9 mouse cellular contexts compared by ENCODE assay signal in the genomic region with DNA sequence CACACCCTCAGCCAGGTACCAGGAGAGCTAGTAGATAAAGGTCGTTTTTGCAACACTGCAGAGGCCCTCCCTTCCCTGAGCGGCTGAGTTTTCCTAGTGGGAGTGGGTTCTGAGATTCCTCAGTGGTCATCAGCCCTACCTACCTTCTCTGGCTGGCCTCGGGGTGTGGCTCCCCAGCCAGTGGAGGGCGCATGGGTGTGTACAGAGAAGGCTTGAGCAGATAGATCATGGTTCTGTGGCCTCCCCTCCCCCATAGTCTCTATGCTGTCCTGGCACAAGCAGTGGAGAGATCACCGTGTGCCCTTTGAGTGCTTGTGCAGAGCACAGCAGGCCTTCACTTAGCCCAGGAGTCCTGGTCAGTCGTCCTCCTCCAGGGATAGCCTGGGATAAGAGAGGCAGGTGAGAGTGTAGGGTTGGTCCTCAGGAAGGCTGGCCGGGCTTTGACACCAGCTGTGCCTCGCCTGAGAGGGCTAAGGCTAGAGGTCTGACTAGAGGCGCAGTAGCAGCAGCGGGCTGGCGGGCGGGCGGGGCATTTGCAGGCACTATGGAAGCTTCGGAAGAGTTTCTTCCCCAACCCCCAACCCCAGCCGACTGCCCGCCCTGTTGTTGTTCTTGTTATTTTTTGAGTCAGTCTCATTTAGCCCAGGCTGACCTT. TPM values are rescaled to one million over a fixed set of nuclear protein-coding genes. Genes with fewer than 3 reads are reported as not detected.
DNase-seq lines count a peak whose midpoint lies in the region; ATAC-seq lines count a peak whose summit lies in the region.
"Had no signal": no experiment of that assay in that cellular context is flagged by ENCODE, and none has a peak within 500 bp of the region (broad histone marks: within the 10 kb centered on the region; RNA-seq: fewer than 3 reads in every experiment).

No protein-coding gene starts in this region.

- ATAC-seq in heart, embryonic 12.5 days (ENCODE audit: insufficient number of reproducible peaks, low FRiP score) = no peak
- ATAC-seq in liver, embryonic 16.5 days (ENCODE audit: low read depth) = peak; percentile 25
- no peak for ATAC-seq in forebrain, embryonic 11.5 days (replicated peaks; ENCODE audit: low FRiP score)

- no peaks in the 10 kb centered on the region for H3K9me3 ChIP-seq in heart, embryonic 12.5 days (replicated peaks)
- no peaks in the 10 kb centered on the region for H3K9me3 ChIP-seq in liver, embryonic 16.5 days (replicated peaks; ENCODE audit: control insufficient read depth, low read length)
- H3K9me3 ChIP-seq in forebrain, embryonic 11.5 days (ENCODE audit: control insufficient read depth, low read length) = no peaks in the 10 kb centered on the region

- H3K27ac ChIP-seq in heart, embryonic 12.5 days (ENCODE audit: poor library complexity, severe bottlenecking) = 0 out of 2 replicates have a peak overlapping the region, but pooled peaks have one; percentile 12
- H3K27ac ChIP-seq in liver, embryonic 16.5 days (ENCODE audit: low read length) = no peak overlapping the region
- H3K27ac ChIP-seq in forebrain, embryonic 11.5 days (ENCODE audit: low read depth, low read length) = no peak overlapping the region

- H3K4me3 ChIP-seq in heart, embryonic 12.5 days = no peak overlapping the region
- H3K4me3 ChIP-seq in liver, embryonic 16.5 days (ENCODE audit: low read depth, low read length) = no peak overlapping the region
- no peak overlapping the region for H3K4me3 ChIP-seq in forebrain, embryonic 11.5 days (ENCODE audit: low read depth, low read length)
- H3K4me3 ChIP-seq: erythroblast, embryonic 14.5 days had no signal

- peak overlapping the region; percentile 10; the same call in 1 of the 2 replicates for H3K4me2 ChIP-seq in heart, embryonic 12.5 days
- H3K4me2 ChIP-seq in liver, embryonic 16.5 days (ENCODE audit: low read depth, low read length) = no peak overlapping the region
- no peak overlapping the region for H3K4me2 ChIP-seq in forebrain, embryonic 11.5 days (ENCODE audit: low read depth, low read length, severe bottlenecking)

- peaks cover 26% of the 10 kb centered on the region for H3K36me3 ChIP-seq in heart, embryonic 12.5 days
- H3K36me3 ChIP-seq in liver, embryonic 16.5 days (ENCODE audit: control insufficient read depth, insufficient read depth) = no peaks in the 10 kb centered on the region
- H3K36me3 ChIP-seq in forebrain, embryonic 11.5 days (ENCODE audit: control insufficient read depth, insufficient read depth, low read length) = peaks cover 2% of the 10 kb centered on the region; the same call in 1 of the 2 replicates

- 30% methylated on average over 16 of the region's 16 CpGs for WGBS in heart, embryonic 12.5 days
- 24% methylated on average over 16 of the region's 16 CpGs for WGBS in liver, embryonic 16.5 days (ENCODE audit: insufficient replicate concordance)
- 40% methylated on average over 16 of the region's 16 CpGs for WGBS in forebrain, embryonic 11.5 days

- peaks cover 95% of the 10 kb centered on the region for H3K4me1 ChIP-seq in heart, embryonic 12.5 days (replicated peaks)
- peaks cover 47% of the 10 kb centered on the region for H3K4me1 ChIP-seq in liver, embryonic 16.5 days (ENCODE audit: control insufficient read depth, low read depth, low read length)
- H3K4me1 ChIP-seq in forebrain, embryonic 11.5 days (replicated peaks; ENCODE audit: control insufficient read depth, insufficient read depth, low read length) = peaks cover 17% of the 10 kb centered on the region

- H3K9ac ChIP-seq in heart, embryonic 12.5 days = no peak overlapping the region
- no peak overlapping the region for H3K9ac ChIP-seq in liver, embryonic 16.5 days (ENCODE audit: low read depth, low read length)
- H3K9ac ChIP-seq in forebrain, embryonic 11.5 days (ENCODE audit: low read length) = no peak overlapping the region

- DNase-seq in adrenal gland, postnatal 14 days = peak; percentile 70
- DNase-seq in adrenal gland, postnatal 4 days (ENCODE audit: low spot score in 2 of 2) = no peak
- DNase-seq in B cell, adult 2 months = peak; percentile 55 to 60
- no peak for DNase-seq in forebrain, embryonic 11.5 days (ENCODE audit: low spot score)
- DNase-seq in embryo, embryonic 10 days (ENCODE audit: low spot score) = no peak
- DNase-seq in layer of hippocampus, adult 8-10 months (ENCODE audit: low spot score in 2 of 2) = no peak

- H3K27me3 ChIP-seq in heart, embryonic 12.5 days (replicated peaks) = no peaks in the 10 kb centered on the region
- H3K27me3 ChIP-seq in liver, embryonic 16.5 days (ENCODE audit: control insufficient read depth, insufficient read depth, low read depth, low read length) = peaks cover 49% of the 10 kb centered on the region
- peaks cover 15% of the 10 kb centered on the region for H3K27me3 ChIP-seq in forebrain, embryonic 11.5 days (ENCODE audit: control insufficient read depth, insufficient read depth, low read length)

RNA-seq across cellular contexts. Expression of a gene that starts 2.4 kb away (rescaled TPM):
- 79.4 and 132 TPM in 2 replicates for total RNA-seq in adrenal gland, postnatal 14 days (2021)
- 100 to 1,000 TPM; 129 to 134 TPM for total RNA-seq in adrenal gland, postnatal 4 days (2021)
- polyA plus RNA-seq in heart, embryonic 12.5 days (2016; fragmentation: Nextera tagmentation; extraction: Ambion mirVana) = 464 and 485 TPM in 2 replicates
- polyA plus RNA-seq in liver, embryonic 16.5 days (2015; fragmentation: Nextera tagmentation; extraction: Ambion mirVana) = 97.4 and 102 TPM in 2 replicates
- polyA plus RNA-seq in forebrain, embryonic 11.5 days (2014; fragmentation: Nextera tagmentation; extraction: Ambion mirVana) = 61.3 and 66.5 TPM in 2 replicates
- 10 to 100 TPM; 10.9 to 27.6 (median 18.7) TPM for total RNA-seq in layer of hippocampus, adult 8-10 months (2022)

RNA-seq across cellular contexts. Expression of a gene that starts 7.7 kb away (rescaled TPM):
- total RNA-seq in adrenal gland, postnatal 14 days (2021) = 3.1 and 3.7 TPM in 2 replicates
- 10 to 100 TPM in 1 of 2 experiments, 1 to 10 TPM in 1; 7.1 to 10.3 TPM for total RNA-seq in adrenal gland, postnatal 4 days (2021)
- polyA plus RNA-seq in heart, embryonic 12.5 days (2016; fragmentation: Nextera tagmentation; extraction: Ambion mirVana) = 24.5 and 26.9 TPM in 2 replicates
- polyA plus RNA-seq in liver, embryonic 16.5 days (2015; fragmentation: Nextera tagmentation; extraction: Ambion mirVana) = 9.1 and 9.2 TPM in 2 replicates
- 57.2 and 58.2 TPM in 2 replicates for polyA plus RNA-seq in forebrain, embryonic 11.5 days (2014; fragmentation: Nextera tagmentation; extraction: Ambion mirVana)
- 1 to 10 TPM; 1.2 to 2.2 (median 1.4) TPM for total RNA-seq in layer of hippocampus, adult 8-10 months (2022)

RNA-seq across cellular contexts. Expression of a gene that starts 8.5 kb away (rescaled TPM):
- 152 and 174 TPM in 2 replicates for total RNA-seq in adrenal gland, postnatal 14 days (2021)
- 100 to 1,000 TPM; 109 to 110 TPM for total RNA-seq in adrenal gland, postnatal 4 days (2021)
- 1,186 and 1,223 TPM in 2 replicates for polyA plus RNA-seq in heart, embryonic 12.5 days (2016; fragmentation: Nextera tagmentation; extraction: Ambion mirVana)
- polyA plus RNA-seq in liver, embryonic 16.5 days (2015; fragmentation: Nextera tagmentation; extraction: Ambion mirVana) = 41.6 and 43.8 TPM in 2 replicates
- 186 and 217 TPM in 2 replicates for polyA plus RNA-seq in forebrain, embryonic 11.5 days (2014; fragmentation: Nextera tagmentation; extraction: Ambion mirVana)
- total RNA-seq in layer of hippocampus, adult 8-10 months (2022) = 10 to 100 TPM; 75.5 to 95.0 (median 89.1) TPM

RNA-seq across cellular contexts. Expression of a gene that starts 37.2 kb away (rescaled TPM):
- total RNA-seq in adrenal gland, postnatal 14 days (2021) = 3.4 and 4.7 TPM in 2 replicates
- 1 to 10 TPM; 4.8 to 7.3 TPM for total RNA-seq in adrenal gland, postnatal 4 days (2021)
- 2.0 and 2.1 TPM in 2 replicates for polyA plus RNA-seq in heart, embryonic 12.5 days (2016; fragmentation: Nextera tagmentation; extraction: Ambion mirVana)
- 0.36 and 0.39 TPM in 2 replicates for polyA plus RNA-seq in liver, embryonic 16.5 days (2015; fragmentation: Nextera tagmentation; extraction: Ambion mirVana)
- 17.0 and 20.3 TPM in 2 replicates for polyA plus RNA-seq in forebrain, embryonic 11.5 days (2014; fragmentation: Nextera tagmentation; extraction: Ambion mirVana)
- total RNA-seq in layer of hippocampus, adult 8-10 months (2022) = 10 to 100 TPM; 17.9 to 23.1 (median 19.9) TPM
- polyA plus RNA-seq: erythroblast, embryonic 14.5 days had no signal

RNA-seq across cellular contexts. Expression of a gene that starts 50.4 kb away (rescaled TPM):
- 83.7 and 94.0 TPM in 2 replicates for total RNA-seq in adrenal gland, postnatal 14 days (2021)
- total RNA-seq in adrenal gland, postnatal 4 days (2021) = 100 to 1,000 TPM; 129 to 138 TPM
- polyA plus RNA-seq in heart, embryonic 12.5 days (2016; fragmentation: Nextera tagmentation; extraction: Ambion mirVana) = 11.3 and 11.4 TPM in 2 replicates
- 3.4 and 3.5 TPM in 2 replicates for polyA plus RNA-seq in liver, embryonic 16.5 days (2015; fragmentation: Nextera tagmentation; extraction: Ambion mirVana)
- 25.3 and 27.7 TPM in 2 replicates for polyA plus RNA-seq in forebrain, embryonic 11.5 days (2014; fragmentation: Nextera tagmentation; extraction: Ambion mirVana)
- total RNA-seq in layer of hippocampus, adult 8-10 months (2022) = 10 to 100 TPM; 70.5 to 74.8 (median 72.0) TPM

Comparison
In these comparisons a context has a peak if more than half of its experiments do, and no peak if none do; other contexts are left out.
1. DNase-seq: peak in adrenal gland, postnatal 14 days (single experiment) and B cell, adult 2 months (2 of 2); none in adrenal gland, postnatal 4 days (0 of 2), forebrain, embryonic 11.5 days (single experiment), embryo, embryonic 10 days (single experiment) and layer of hippocampus, adult 8-10 months (0 of 2).